Mouse (Mus musculus) embryonic stem cell, embryonic (primary cell): ENCODE data around the gene Sik3.

Source experiments
- CTCF ChIA-PET, 4 experiments: fragments of 300-600 bp in 2 of 4; fragments of 350-600 bp in 2 of 4; sonication (Branson Sonifier 250); formaldehyde crosslinking; loops; one replicate each; lab custom pipeline; 2022; ENCODE audit warnings: inconsistent platforms in 2 of 4; lab: Charles Lee
- POLR2A ChIA-PET, 4 experiments: fragments of 300-600 bp in 2 of 4; fragments of 350-600 bp in 2 of 4; sonication (Branson Sonifier 250); formaldehyde crosslinking; loops; one replicate each; lab custom pipeline; 2022; ENCODE audit warnings: antibody characterized with exemption in 4 of 4, inconsistent platforms in 1 of 4; lab: Charles Lee

The Sik3 gene

DNA sequence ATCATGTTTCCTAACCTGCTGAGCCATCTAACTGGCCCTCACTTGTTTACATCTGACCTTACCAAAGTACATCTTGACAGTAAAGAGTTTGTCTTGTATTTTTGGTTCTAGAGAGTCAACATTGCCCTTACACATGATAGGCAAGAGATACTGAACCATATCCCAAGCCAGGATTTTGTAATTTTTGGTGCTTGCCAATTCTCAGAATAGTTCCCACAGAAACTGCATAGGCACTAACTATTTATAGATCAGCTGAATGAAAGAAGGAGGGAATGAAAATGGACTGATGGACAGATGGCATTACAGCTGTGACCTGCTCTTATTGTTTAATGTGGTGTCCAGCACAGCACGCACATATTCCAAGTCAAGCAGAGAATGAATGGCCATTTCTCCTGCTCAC lies 128.2 kb downstream of the Sik3 start:
- ChIA-PET CTCF (interaction anchor here in 1 of 4 experiments (1.4 kb wide), 1 partner anchor 51 kb away, joined by 3 read pairs; no protein-coding TSS in a partner anchor), POLR2A (interaction anchor here in 1 of 4 experiments (1.4 to 2.9 kb wide), 2 partner anchors 15 to 113 kb away, joined by 4 to 11 read pairs; no protein-coding TSS in a partner anchor)

DNA sequence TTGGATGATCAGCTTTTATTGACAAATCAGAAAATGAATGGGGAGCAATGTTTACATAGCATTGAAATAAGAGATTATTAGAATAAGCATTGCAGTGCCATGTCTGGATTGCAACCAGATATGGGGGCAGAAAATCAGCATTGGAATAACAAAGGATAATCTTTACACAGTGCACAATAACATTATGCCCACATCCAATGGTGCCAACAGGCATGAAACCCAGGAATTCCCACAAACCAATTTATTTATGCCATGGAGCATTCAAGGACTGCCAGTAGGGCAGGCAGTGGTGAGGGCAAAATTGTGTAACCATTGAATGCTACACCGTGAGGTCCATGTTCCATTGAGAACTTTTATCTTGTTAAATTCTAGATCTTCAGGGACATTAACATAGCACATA lies 129.4 kb downstream of the Sik3 start:
- ChIA-PET POLR2A (interaction anchor here in 1 of 4 experiments (1.0 to 2.9 kb wide), 2 partner anchors 13 to 17 kb away, joined by 3 to 11 read pairs; no protein-coding TSS in a partner anchor), CTCF (no interaction called here)

DNA sequence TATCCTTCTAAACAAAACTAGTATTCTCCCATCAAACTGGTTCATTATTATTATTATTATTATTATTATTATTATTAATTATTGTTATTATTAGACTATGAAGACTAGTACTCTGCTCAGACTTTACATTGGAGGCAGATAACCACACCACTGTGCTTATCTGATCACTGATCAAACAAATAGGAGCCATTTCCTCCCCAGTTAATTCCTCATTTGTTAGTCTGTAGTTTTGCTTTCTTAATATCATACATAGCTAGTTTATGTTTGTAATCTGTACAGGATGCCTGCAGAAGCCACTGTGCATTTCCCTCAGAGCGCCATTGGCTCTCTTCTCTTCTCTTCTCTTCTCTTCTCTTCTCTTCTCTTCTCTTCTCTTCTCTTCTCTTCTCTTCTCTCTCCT lies 129.9 kb downstream of the Sik3 start:
- CTCF ChIA-PET: no interaction called here
- POLR2A ChIA-PET: interaction anchor here in 1 of 4 experiments (1.0 to 2.9 kb wide), 2 partner anchors 13 to 16 kb away, joined by 3 to 11 read pairs; no protein-coding TSS in a partner anchor

DNA sequence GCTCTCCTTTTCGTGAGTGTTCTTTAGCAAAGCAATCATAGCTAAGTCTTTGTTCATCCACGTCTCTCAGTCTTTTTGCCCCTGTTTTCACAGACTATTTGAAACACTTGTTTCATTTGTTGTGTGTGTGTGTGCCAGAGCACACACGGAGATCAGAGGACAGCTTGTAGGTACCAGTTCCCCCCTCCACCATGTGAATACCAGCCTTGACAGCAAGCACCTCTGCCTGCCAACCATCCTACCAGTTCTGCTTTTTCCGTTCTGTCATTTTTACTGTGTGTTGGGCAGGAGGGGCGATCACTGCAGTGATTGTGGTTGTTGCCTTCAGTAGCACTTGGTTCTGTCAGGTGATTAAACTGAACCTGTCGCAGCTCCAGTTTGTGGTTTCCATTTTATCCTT lies 132.4 kb downstream of the Sik3 start:
- CTCF ChIA-PET: no interaction called here
- POLR2A ChIA-PET: interaction anchor here in 1 of 4 experiments (2.3 kb wide), 1 partner anchor 10 kb away, joined by 7 read pairs; no protein-coding TSS in a partner anchor

DNA sequence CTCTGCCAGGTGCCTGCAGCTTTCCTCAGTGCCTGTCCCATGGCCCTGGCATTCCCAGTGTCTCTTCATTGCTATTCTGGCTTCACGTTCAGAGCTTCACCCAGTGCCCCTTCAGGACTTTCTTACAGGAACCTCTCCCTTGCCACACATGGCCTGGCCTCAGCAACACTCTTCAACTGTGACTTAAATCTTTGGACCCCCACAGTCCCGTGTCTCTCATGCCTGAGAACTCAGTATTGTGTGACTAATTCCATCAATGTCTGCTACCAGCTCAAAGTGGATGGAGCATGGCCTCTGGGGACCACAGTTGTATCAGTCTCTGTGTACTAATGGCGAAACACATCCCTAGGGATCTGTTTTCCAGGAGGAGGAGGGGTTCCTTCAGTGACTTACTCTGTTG lies 133.8 kb downstream of the Sik3 start:
- ChIA-PET POLR2A (interaction anchor here in 2 of 4 experiments (1.0 to 2.3 kb wide), 3 partner anchors 9 to 31 kb away, joined by 3 to 7 read pairs (median 5); no protein-coding TSS in a partner anchor), CTCF (interaction anchor here in 1 of 4 experiments (1.3 kb wide), 1 partner anchor 9 kb away, joined by 3 read pairs; no protein-coding TSS in a partner anchor)

DNA sequence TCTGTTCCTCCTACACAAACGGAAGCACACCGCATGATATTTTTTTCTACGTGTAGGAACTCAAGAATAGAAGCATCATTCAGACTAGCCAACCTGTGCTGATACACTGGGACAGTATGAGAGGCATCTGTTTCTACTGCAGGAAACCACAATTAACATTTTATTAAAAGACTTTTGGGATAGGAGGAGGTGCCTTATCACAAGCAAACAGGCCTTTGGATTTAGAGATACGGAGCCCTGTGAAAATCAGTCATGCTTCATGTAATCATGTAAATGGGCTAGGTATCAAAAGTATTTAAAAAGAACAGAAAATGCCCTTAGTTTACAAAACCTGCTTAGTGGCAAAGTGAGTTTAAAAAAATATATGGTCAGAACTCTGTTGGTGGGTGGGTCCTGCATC lies 136.1 kb downstream of the Sik3 start:
- ChIA-PET POLR2A (no interaction called here), CTCF (no interaction called here)

DNA sequence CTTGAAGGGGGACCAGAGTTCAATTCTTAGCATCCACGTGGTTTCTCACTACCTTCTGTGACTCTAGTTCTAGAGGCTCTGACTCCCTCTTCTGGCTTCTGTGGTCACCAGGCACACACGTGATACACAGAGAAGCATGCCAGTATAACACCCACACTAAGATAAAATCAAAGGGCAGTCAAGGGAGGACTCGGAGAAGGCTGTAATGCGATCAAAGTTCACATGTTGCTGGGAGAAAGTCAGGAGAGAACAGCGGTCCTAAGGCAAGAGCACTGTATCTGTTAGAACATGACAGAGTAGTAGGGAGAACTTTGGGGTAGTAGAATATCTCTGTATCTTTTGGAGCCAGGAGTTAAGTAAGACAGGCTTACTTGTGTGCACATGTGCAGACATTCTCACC lies 136.8 kb downstream of the Sik3 start:
- ChIA-PET POLR2A (interaction anchor here in 2 of 4 experiments (0.6 to 1.1 kb wide), 4 partner anchors 8 to 137 kb away, joined by 3 to 4 read pairs (median 3); partner anchors contain the start of genes Pafah1b2 (in 1 of the 2) and Sik3 (in 1 of the 2)), CTCF (interaction anchor here in 2 of 4 experiments (0.5 to 1.0 kb wide), 2 partner anchors 135 to 733 kb away, joined by 3 to 4 read pairs; no protein-coding TSS in a partner anchor)

DNA sequence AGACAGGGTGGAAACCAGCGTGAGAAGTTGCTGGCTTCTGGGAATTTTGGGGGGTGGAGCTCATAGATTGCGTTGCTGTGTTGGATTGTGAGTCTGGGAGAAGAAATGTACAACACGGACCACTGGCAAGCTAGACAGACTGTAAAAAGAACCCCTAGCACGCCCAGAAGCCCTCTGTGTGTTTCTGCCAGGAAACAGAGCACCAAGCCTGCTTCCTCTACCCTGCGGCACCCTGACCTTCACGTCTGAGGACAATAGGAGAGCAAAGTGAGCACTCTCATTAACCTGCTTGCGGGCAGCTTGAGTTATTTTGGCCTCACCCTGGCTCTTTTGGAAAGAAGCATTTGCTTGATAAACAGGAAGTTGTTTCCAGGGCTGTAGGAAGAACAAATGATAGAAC lies 137.5 kb downstream of the Sik3 start:
- ChIA-PET POLR2A (interaction anchor here in 2 of 4 experiments (0.6 to 2.1 kb wide), 11 partner anchors 9 to 138 kb away, joined by 3 to 11 read pairs (median 4); partner anchors contain the start of genes Pafah1b2 (in 1 of the 2) and Sik3 (in 1 of the 2)), CTCF (interaction anchor here in 3 of 4 experiments (0.5 to 1.0 kb wide), 3 partner anchors 9 to 734 kb away, joined by 3 to 4 read pairs (median 3); no protein-coding TSS in a partner anchor)

DNA sequence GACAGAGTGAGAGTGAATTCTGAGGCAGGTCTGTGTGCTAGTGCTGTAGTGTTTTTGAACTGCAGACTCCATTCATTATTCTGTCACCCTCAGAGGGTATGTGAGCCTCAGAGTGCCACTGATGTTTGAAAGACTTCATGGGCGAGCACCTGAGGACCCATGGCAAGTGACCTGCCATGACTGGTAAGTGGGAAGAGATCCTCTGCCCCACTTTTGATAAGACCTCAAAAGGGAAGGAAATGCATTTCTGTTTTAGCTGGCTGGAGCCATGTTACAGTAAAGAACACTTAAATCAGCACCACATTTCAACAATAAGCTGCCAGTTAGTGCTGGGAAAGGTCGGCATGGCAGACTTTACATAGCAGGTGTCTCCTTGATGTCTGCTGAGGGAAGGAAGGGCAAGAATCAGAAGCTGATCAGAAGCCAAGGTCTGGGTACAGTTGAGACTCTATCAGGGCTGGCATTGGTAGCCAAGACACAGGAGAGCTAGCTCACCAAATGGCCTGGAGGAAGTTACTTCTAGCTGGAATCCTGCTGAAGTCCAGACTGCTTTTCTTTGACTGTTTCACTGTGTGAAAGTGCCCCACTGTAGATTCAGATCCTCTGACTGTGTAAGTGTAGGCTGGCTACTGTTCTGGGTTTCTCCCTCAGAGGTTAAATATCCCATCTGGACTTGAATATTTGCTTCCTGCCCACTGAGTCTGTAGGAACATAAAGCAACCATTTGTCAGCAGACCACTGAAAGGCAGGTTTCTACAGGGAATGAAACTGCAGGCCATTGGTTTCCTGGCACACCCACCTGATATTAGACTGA lies 138.5 kb downstream of the Sik3 start:
- CTCF ChIA-PET: interaction anchor here in 3 of 4 experiments (0.6 to 1.0 kb wide), 5 partner anchors 34 to 277 kb away, joined by 3 to 4 read pairs (median 3); no protein-coding TSS in a partner anchor

DNA sequence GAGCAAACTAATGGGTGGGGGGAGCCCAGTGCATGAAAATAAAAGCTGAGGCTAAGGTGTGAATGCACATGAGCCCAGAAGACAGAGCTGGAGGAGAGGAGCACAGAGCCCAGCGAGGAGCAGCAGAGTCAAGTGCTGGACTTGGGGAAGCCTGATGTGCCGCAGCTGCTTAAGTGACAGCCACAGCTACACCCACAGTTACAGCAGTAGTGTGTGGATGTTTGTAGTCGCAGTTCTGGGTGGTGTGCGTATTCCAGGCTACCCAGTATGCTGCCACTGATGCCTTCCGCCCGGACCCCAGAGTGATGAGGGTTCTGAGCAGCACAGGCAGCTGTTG lies 139.1 kb downstream of the Sik3 start:
- ChIA-PET CTCF (interaction anchor here (0.6 to 1.6 kb wide), 6 partner anchors 34 to 278 kb away, joined by 3 to 5 read pairs (median 4); partner anchors contain the start of genes Pafah1b2 (in 1 of the 4) and Sik3 (in 1 of the 4)), POLR2A (interaction anchor here in 3 of 4 experiments (0.6 to 2.5 kb wide), 17 partner anchors 11 to 196 kb away, joined by 3 to 11 read pairs (median 3); partner anchors contain the start of genes Pafah1b2 (in 1 of the 3), Sidt2 (in 1 of the 3) and Sik3 (in 1 of the 3))

More for the DNA sequence above, 138.5 kb downstream of the Sik3 start:
- POLR2A ChIA-PET: interaction anchor here in 3 of 4 experiments (0.6 to 2.5 kb wide), 20 partner anchors 11 to 138 kb away, joined by 3 to 11 read pairs (median 4); partner anchors contain the start of genes Pafah1b2 (in 1 of the 3) and Sik3 (in 1 of the 3)

DNA sequence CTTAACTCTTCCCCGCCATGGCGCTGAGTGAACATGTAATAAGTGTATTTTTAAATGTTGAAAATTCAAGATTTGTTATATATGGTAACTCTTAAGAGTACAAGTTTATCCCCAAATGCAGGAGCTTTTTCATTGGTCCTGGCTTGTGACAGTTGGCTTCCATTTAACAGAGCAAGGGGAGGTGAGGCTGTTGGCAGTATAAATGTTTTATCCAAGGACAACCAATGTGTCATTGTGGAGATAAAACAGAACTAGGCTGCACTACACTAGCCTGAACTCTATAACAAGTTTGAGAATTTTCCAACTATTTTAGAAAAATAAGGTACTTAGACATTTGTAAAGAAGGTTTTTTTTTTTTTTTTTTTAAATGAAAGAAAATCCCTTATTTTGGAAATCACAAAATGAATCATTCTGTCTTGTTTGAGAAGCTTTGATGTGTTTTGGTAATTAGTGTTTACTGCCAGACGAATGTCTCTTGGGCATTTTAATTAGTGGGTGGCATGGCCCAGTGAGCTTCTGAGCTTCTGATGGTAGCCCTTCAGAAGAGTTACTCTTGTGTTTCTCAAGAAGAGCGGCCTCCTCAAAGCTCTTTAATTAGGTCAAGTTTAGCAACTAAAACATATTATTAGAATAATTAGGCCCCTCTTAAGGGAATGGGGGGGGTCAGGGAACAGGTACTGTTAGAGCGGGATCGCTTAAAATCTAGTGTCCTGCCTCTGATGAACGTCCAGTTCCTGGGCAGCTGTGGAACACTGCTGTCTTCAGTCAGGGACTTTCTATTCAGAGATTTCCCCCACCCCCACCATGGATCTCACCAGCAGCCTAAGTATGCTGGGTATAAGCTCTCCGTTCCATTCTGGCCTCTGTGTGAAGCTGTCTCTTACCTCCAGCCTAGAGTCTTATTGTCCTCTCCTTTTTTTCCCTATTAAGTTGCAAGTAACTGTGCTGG lies 139.7 kb downstream of the Sik3 start:
- ChIA-PET CTCF (interaction anchor here (0.5 to 1.6 kb wide), 9 partner anchors 33 to 279 kb away, joined by 3 to 5 read pairs (median 3); partner anchors contain the start of genes Pafah1b2 (in 1 of the 4) and Sik3 (in 1 of the 4)), POLR2A (interaction anchor here in 3 of 4 experiments (0.6 to 2.5 kb wide), 21 partner anchors 10 to 197 kb away, joined by 3 to 11 read pairs (median 4); partner anchors contain the start of genes Pafah1b2 (in 1 of the 3), Sidt2 (in 1 of the 3) and Sik3 (in 1 of the 3))

DNA sequence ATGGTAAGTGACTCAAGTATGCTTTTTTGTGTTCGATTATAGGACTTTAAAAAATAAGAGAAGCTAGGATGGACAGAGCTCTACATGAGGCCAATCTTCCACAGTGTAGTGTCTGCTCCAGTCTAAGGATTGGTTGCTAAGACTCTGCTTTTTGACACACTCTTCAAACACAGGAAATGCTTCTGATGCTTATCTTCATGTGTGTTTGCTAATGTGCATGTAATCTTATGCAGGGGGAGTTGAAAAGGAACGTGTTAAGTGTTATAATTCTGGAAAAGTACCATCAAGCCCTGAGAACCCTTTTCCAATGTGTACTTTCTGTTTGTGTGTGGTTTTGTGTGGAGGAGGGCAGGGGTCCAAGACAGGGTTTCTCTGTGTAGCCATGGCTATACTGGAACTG lies 141.8 kb downstream of the Sik3 start:
- CTCF ChIA-PET: interaction anchor here in 3 of 4 experiments (0.5 to 0.8 kb wide), 3 partner anchors 31 to 145 kb away, joined by 3 to 13 read pairs (median 4); no protein-coding TSS in a partner anchor
- POLR2A ChIA-PET: interaction anchor here in 3 of 4 experiments (0.6 to 1.7 kb wide), 9 partner anchors 9 to 1789 kb away, joined by 3 to 7 read pairs (median 4); partner anchors contain the start of gene Pafah1b2 (in 1 of the 3)

DNA sequence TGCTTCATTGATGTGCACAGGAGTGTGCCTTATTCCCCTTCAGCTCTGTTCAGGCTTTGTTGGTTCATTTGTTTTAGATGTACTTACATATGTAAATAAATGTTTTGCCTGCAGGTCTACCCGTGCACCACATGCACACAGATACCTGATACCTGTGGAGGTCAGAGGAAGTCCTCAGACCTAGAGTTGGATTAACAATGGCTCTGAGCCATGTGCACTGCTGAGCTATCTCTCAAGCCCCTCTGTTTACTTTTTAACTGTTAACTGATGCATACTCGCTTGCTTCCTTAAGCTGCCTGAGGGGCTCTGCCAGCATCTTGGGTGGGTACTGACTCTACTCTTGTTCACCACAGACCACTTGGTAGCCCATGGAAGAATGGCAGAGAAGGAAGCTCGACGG lies 142.4 kb downstream of the Sik3 start:
- CTCF ChIA-PET: interaction anchor here (0.5 to 2.2 kb wide), 9 partner anchors 30 to 793 kb away, joined by 3 to 13 read pairs (median 5); partner anchors contain the start of genes Pafah1b2 (in 1 of the 4) and Sik3 (in 1 of the 4)
- POLR2A ChIA-PET: interaction anchor here in 3 of 4 experiments (0.6 to 2.4 kb wide), 21 partner anchors 9 to 806 kb away, joined by 3 to 11 read pairs (median 4); partner anchors contain the start of genes Pafah1b2 (in 2 of the 3), Apoa1 (in 1 of the 3) and Sik3 (in 1 of the 3)

DNA sequence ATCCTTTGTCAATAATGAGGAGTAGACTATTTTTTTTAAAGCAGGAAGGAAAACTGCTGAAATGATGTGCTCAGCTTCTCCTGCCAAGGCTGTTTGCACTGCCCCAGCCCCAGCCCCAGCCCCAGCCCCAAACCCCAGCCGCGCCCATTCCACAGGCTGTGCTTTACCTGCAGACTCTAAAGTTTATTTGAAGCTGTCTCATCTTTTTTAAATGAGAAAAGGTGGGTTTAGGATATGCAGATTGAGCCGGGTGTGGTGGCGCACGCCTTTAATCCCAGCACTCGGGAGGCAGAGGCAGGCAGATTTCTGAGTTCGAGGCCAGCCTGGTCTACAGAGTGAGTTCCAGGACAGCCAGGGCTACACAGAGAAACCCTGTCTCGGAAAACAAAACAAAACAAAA lies 143.2 kb downstream of the Sik3 start:
- ChIA-PET CTCF (interaction anchor here (0.6 to 2.2 kb wide), 7 partner anchors 10 to 167 kb away, joined by 3 to 8 read pairs (median 3); partner anchors contain the start of genes Pafah1b2 (in 1 of the 4) and Sik3 (in 1 of the 4)), POLR2A (interaction anchor here in 3 of 4 experiments (0.6 to 2.6 kb wide), 20 partner anchors 8 to 807 kb away, joined by 3 to 11 read pairs (median 4); partner anchors contain the start of genes Pafah1b2 (in 3 of the 3), Sik3 (in 3 of the 3) and Apoa1 (in 1 of the 3))

DNA sequence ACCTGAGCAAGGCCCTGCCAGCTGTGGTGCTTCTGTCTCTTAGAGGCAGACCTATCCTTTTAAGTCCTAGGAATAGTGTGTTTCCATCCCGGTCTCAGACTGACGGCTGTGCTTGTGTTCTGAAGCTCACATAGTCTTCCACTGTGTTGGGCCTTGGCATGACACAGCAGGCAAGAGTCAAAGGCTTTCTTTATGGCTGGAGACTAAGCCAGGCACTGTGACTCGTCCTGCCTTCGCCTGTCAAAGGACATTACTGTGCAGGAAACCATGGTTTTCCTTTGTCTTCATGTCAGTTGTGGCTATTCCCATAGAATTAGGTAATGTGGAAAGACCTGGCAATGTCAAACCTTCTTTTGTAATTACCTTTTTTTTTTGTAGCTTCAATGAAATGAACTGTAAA lies 144.1 kb downstream of the Sik3 start:
- POLR2A ChIA-PET: interaction anchor here in 3 of 4 experiments (0.6 to 2.6 kb wide), 10 partner anchors 19 to 1300 kb away, joined by 3 to 9 read pairs (median 4); partner anchors contain the start of genes Pafah1b2 (in 2 of the 3) and Sik3 (in 2 of the 3)
- CTCF ChIA-PET: interaction anchor here (0.6 to 2.2 kb wide), 7 partner anchors 10 to 233 kb away, joined by 3 to 8 read pairs (median 3); partner anchors contain the start of genes Pafah1b2 (in 1 of the 4) and Sik3 (in 1 of the 4)

DNA sequence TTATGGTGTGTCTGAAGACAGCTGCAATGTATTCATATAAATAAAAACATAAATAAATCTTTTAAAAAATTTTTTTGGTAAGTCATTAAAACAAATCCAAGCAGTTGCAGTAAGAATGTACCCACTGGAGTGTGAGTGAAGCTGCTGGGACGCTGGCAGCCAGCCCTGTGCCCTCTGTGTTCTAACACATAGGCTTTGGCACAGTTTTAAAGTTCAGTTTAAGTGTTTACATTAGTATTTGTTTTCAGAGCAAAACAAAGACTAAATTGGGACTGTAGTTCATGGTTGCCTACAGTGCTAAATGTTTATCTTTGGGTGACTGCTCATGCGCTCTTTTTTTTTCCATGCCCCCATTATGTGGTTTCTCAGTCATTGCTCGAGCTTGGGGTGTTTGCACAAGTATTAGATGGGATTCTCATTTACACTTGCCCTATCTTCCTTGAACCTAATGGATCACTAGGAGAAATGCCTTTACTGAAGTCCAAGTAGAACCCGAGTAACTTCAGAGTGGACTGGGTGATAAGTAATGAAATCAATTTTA lies 145.7 kb downstream of the Sik3 start:
- ChIA-PET POLR2A (interaction anchor here in 1 of 4 experiments (1.4 kb wide), 1 partner anchor 16 kb away, joined by 3 read pairs; no protein-coding TSS in a partner anchor), CTCF (interaction anchor here in 1 of 4 experiments (0.6 kb wide), 1 partner anchor 8 kb away, joined by 3 read pairs; no protein-coding TSS in a partner anchor)
